Mouse (Mus musculus) MEL (cell line): ENCODE results near the gene Hinfp. TPM values are rescaled to one million over a fixed set of nuclear protein-coding genes. Genes with fewer than 3 reads are reported as not detected.

Experiments
- DNase-seq: peaks from one replicate; pipeline ENCODE4 v3.0.0; 2011; ENCODE audit warnings: low read depth, low spot score
- H3K27ac ChIP-seq: 2 replicates; pipeline ENCODE4 v1.5.1; 2012; ENCODE audit warnings: low read depth, mild to moderate bottlenecking, control low read depth, low read length, moderate library complexity; ENCODE audit not compliant: control insufficient read depth
- H3K27me3 ChIP-seq, 2 experiments: fragments of 150-350 bp in 1 of 2; sonication (generic) in 1 of 2; 2 replicates each; pipeline ENCODE4 v1.6.1; 2012; ENCODE audit warnings: low read length in 2 of 2, mild to moderate bottlenecking in 2 of 2, improper control_type of control experiment in 1 of 2, moderate library complexity in 1 of 2; ENCODE audit not compliant: insufficient read depth in 2 of 2, control insufficient read depth in 1 of 2
- H3K36me3 ChIP-seq, 2 experiments: 2 replicates each; pipeline ENCODE4 v1.6.1; 2012 to 2014; ENCODE audit warnings: low read length in 2 of 2, improper control_type of control experiment in 1 of 2, inconsistent platforms in 1 of 2, mild to moderate bottlenecking in 1 of 2; ENCODE audit not compliant: insufficient read depth in 2 of 2, control insufficient read depth in 1 of 2
- H3K4me1 ChIP-seq, 2 experiments: fragments of 150-350 bp in 1 of 2; sonication (generic) in 1 of 2; 2 replicates each; pipeline ENCODE4 v1.6.1; 2012; ENCODE audit warnings: low read length in 2 of 2, improper control_type of control experiment in 1 of 2, mild to moderate bottlenecking in 1 of 2; ENCODE audit not compliant: insufficient read depth in 2 of 2, control insufficient read depth in 1 of 2
- H3K4me3 ChIP-seq, 2 experiments: fragments of 150-350 bp in 1 of 2; sonication (generic) in 1 of 2; 2 replicates each; pipeline ENCODE4 v1.5.1; 2012; ENCODE audit warnings: low read depth in 2 of 2, low read length in 2 of 2, mild to moderate bottlenecking in 2 of 2, moderate library complexity in 2 of 2, control low read depth in 1 of 2, improper control_type of control experiment in 1 of 2; ENCODE audit not compliant: control insufficient read depth in 1 of 2, insufficient read depth in 1 of 2
- H3K79me2 ChIP-seq: 2 replicates; pipeline ENCODE4 v1.6.1; 2012; ENCODE audit warnings: mild to moderate bottlenecking, low read length, moderate library complexity; ENCODE audit not compliant: control insufficient read depth, poor library complexity, insufficient read depth
- H3K9ac ChIP-seq: 2 replicates; pipeline ENCODE4 v1.6.1; 2012; ENCODE audit warnings: low read depth, mild to moderate bottlenecking, control low read depth, low read length, moderate library complexity; ENCODE audit not compliant: control insufficient read depth, poor library complexity, severe bottlenecking
- H3K9me3 ChIP-seq: fragments of 150-350 bp; sonication (generic); replicated peaks from 2 replicates; pipeline ENCODE4 v1.6.1; 2012; ENCODE audit warnings: mild to moderate bottlenecking, low read length, improper control_type of control experiment, moderate library complexity; ENCODE audit not compliant: insufficient read depth
- BHLHE40 ChIP-seq: IDR thresholded peaks from 2 replicates; pipeline ENCODE4 v1.6.1; 2012; ENCODE audit warnings: low read depth, mild to moderate bottlenecking, inconsistent platforms, low read length, improper control_type of control experiment, borderline replicate concordance
- E2F4 ChIP-seq: IDR thresholded peaks from 2 replicates; pipeline ENCODE4 v1.6.1; 2011; ENCODE audit warnings: low read depth, low read length, improper control_type of control experiment, borderline replicate concordance
- ELF1 ChIP-seq: IDR thresholded peaks from 2 replicates; pipeline ENCODE4 v1.6.1; 2014; ENCODE audit warnings: low read depth, mild to moderate bottlenecking, inconsistent platforms, low read length, improper control_type of control experiment, moderate library complexity
- EP300 ChIP-seq, 2 experiments: IDR thresholded peaks; 2 replicates each; pipeline ENCODE4 v1.6.1; 2011; ENCODE audit warnings: improper control_type of control experiment in 2 of 2, low read length in 2 of 2, low read depth in 1 of 2, mild to moderate bottlenecking in 1 of 2
- ETS1 ChIP-seq: IDR thresholded peaks from 2 replicates; pipeline ENCODE4 v1.6.1; 2012; ENCODE audit warnings: low read depth, mild to moderate bottlenecking, inconsistent platforms, low read length, improper control_type of control experiment, moderate library complexity
- GABPA ChIP-seq: IDR thresholded peaks from 2 replicates; pipeline ENCODE4 v1.6.1; 2012; ENCODE audit warnings: low read depth, mild to moderate bottlenecking, inconsistent platforms, low read length, improper control_type of control experiment, moderate library complexity
- HCFC1 ChIP-seq: IDR thresholded peaks from 2 replicates; pipeline ENCODE4 v1.6.1; 2012; ENCODE audit warnings: low read depth, mild to moderate bottlenecking, inconsistent platforms, low read length, improper control_type of control experiment, moderate library complexity
- JUND ChIP-seq: IDR thresholded peaks from 2 replicates; pipeline ENCODE4 v1.6.1; 2011; ENCODE audit warnings: low read depth, mild to moderate bottlenecking, improper control_type of control experiment, low read length
- MAFK ChIP-seq: IDR thresholded peaks from 2 replicates; pipeline ENCODE4 v1.6.1; 2011; ENCODE audit warnings: low read depth, mild to moderate bottlenecking, low read length, improper control_type of control experiment, borderline replicate concordance
- MEF2A ChIP-seq: IDR thresholded peaks from 2 replicates; pipeline ENCODE4 v1.6.1; 2014; ENCODE audit warnings: low read depth, mild to moderate bottlenecking, inconsistent platforms, low read length, improper control_type of control experiment; ENCODE audit not compliant: poor library complexity, insufficient replicate concordance, severe bottlenecking; ENCODE audit errors: extremely low read depth
- MXI1 ChIP-seq: IDR thresholded peaks from 2 replicates; pipeline ENCODE4 v1.6.1; 2011; ENCODE audit warnings: mild to moderate bottlenecking, low read depth, low read length, improper control_type of control experiment
- POLR2A ChIP-seq, 2 experiments: IDR thresholded peaks; 2 replicates each; pipeline ENCODE4 v1.6.1; 2011 to 2012; ENCODE audit warnings: low read length in 2 of 2, mild to moderate bottlenecking in 2 of 2, control low read depth in 1 of 2, improper control_type of control experiment in 1 of 2, low read depth in 1 of 2, moderate library complexity in 1 of 2; ENCODE audit not compliant: control insufficient read depth in 1 of 2, insufficient read depth in 1 of 2, poor library complexity in 1 of 2
- POLR2AphosphoS2 ChIP-seq: IDR thresholded peaks from 2 replicates; pipeline ENCODE4 v1.6.1; 2011; ENCODE audit warnings: low read length, improper control_type of control experiment
- POLR2AphosphoS5 ChIP-seq: IDR thresholded peaks from 2 replicates; pipeline ENCODE4 v1.6.1; 2012; ENCODE audit warnings: low read depth, borderline replicate concordance, mild to moderate bottlenecking, inconsistent platforms, low read length, moderate library complexity, mixed read lengths
- RCOR1 ChIP-seq: IDR thresholded peaks from 2 replicates; pipeline ENCODE4 v1.6.1; 2012; ENCODE audit warnings: low read depth, mild to moderate bottlenecking, inconsistent platforms, low read length, improper control_type of control experiment
- SIN3A ChIP-seq: IDR thresholded peaks from 2 replicates; pipeline ENCODE4 v1.6.1; 2012; ENCODE audit warnings: low read length, improper control_type of control experiment, inconsistent platforms
- SMC3 ChIP-seq: IDR thresholded peaks from 2 replicates; pipeline ENCODE4 v1.6.1; 2011; ENCODE audit warnings: low read depth, low read length, improper control_type of control experiment
- TBP ChIP-seq: IDR thresholded peaks from 2 replicates; pipeline ENCODE4 v1.8.0; 2011; ENCODE audit warnings: low read depth, low read length, improper control_type of control experiment
- TCF12 ChIP-seq: IDR thresholded peaks from 2 replicates; pipeline ENCODE4 v1.6.1; 2014; ENCODE audit warnings: low read depth, mild to moderate bottlenecking, inconsistent platforms, low read length, improper control_type of control experiment, moderate library complexity
- UBTF ChIP-seq: IDR thresholded peaks from 2 replicates; pipeline ENCODE4 v1.6.1; 2012; ENCODE audit warnings: low read depth, mild to moderate bottlenecking, inconsistent platforms, low read length, improper control_type of control experiment, moderate library complexity, borderline replicate concordance; ENCODE audit not compliant: insufficient read depth
- ZKSCAN1 ChIP-seq: IDR thresholded peaks from 2 replicates; pipeline ENCODE4 v1.6.1; 2012; ENCODE audit warnings: low read depth, mild to moderate bottlenecking, inconsistent platforms, low read length, improper control_type of control experiment, moderate library complexity
- ZMIZ1 ChIP-seq: IDR thresholded peaks from 2 replicates; pipeline ENCODE4 v1.6.1; 2012; ENCODE audit warnings: low read depth, mild to moderate bottlenecking, inconsistent platforms, low read length, improper control_type of control experiment, moderate library complexity
- polyA plus RNA-seq, 2 experiments: library from polyadenylated mRNA; stranded (reverse) in 1 of 2; unstranded in 1 of 2; fragments of >175 nt in 1 of 2; fragments of >200 nt in 1 of 2; gene quantifications; 2 replicates each; pipeline versions ENCODE4 v1.2.1 to v1.2.4; 2012; ENCODE audit warnings: low replicate concordance in 2 of 2, low read depth in 1 of 2; ENCODE audit not compliant: insufficient read length in 2 of 2, insufficient read depth in 1 of 2, missing spikeins in 1 of 2
- total RNA-seq: library from RNA; depleted of rRNA; stranded (reverse); fragments of 300-350 nt; gene quantifications from 2 replicates; pipeline ENCODE4 v1.2.3, GENCODE M21; 2012

Gene Hinfp
- total and polyA plus RNA-seq, 3 experiments: 16.4 to 31.3 TPM; not detected in 1

GRCm38 (mm10) chr9:44311136-44312134, 6.0 kb upstream of the Hinfp start:
- Histone ChIP-seq H3K27ac (no peak overlapping the region), H3K79me2 (no peaks in the 10 kb centered on the region), H3K36me3 (no peaks in the 10 kb centered on the region), H3K9me3 (no peaks in the 10 kb centered on the region), H3K4me3 (no peak overlapping the region), H3K27me3 (no peaks in the 10 kb centered on the region), H3K9ac (no peak overlapping the region), H3K4me1 (peaks cover 0 to 2% of the 10 kb centered on the region in 2 experiments; a peak in 2 of 4 replicates)
- no peak for TF ChIP-seq TBP
- no peak for DNase-seq

- Histone ChIP-seq H3K36me3 (no peaks in the 10 kb centered on the region), H3K4me3 (no peak overlapping the region), H3K9me3 (no peaks in the 10 kb centered on the region), H3K27ac (no peak overlapping the region), H3K4me1 (peaks cover 0 to 5% of the 10 kb centered on the region in 2 experiments; a peak in 2 of 4 replicates), H3K27me3 (no peaks in the 10 kb centered on the region), H3K79me2 (no peaks in the 10 kb centered on the region; the same call in 1 of the 2 replicates), H3K9ac (no peak overlapping the region)
- no peak for DNase-seq
- TF ChIP-seq UBTF: no peak
- no peak for TF ChIP-seq E2F4
- no peak for TF ChIP-seq SMC3
- no peak for TF ChIP-seq ETS1
- TF ChIP-seq MXI1: no peak
- no peak for TF ChIP-seq EP300 (IDR thresholded peaks at IDR 0.05; ENCODE audit: low read depth in 1 of 2, low read length in 2 of 2)
- TF ChIP-seq MEF2A: no peak
- TF ChIP-seq POLR2AphosphoS5: no peak
Observed at GRCm38 (mm10) chr9:44310750-44311135, 5.3 kb upstream of the Hinfp start.

- Histone ChIP-seq H3K27me3 (no peaks in the 10 kb centered on the region), H3K4me3 (no peak overlapping the region), H3K36me3 (no peaks in the 10 kb centered on the region)
- DNase-seq: no peak
- TF ChIP-seq HCFC1 (no peak), TCF12 (no peak), POLR2A (IDR thresholded peaks at IDR 0.05; ENCODE audit: control insufficient read depth in 1 of 2, insufficient read depth in 1 of 2, low read depth in 1 of 2, low read length in 2 of 2, poor library complexity in 1 of 2) (no peak), GABPA (no peak), SMC3 (no peak), JUND (no peak), RCOR1 (no peak), UBTF (no peak), MAFK (no peak), E2F4 (no peak), POLR2AphosphoS2 (no peak), SIN3A (no peak), ZMIZ1 (no peak), BHLHE40 (no peak), MEF2A (no peak), ELF1 (no peak), ZKSCAN1 (no peak)
- TF ChIP-seq, all 39 proteins: peak for 0
- H3K9me3 ChIP-seq: no peaks in the 10 kb centered on the region
- H3K4me1 ChIP-seq: peaks cover 0 to 5% of the 10 kb centered on the region in 2 experiments; a peak in 2 of 4 replicates
- H3K9ac ChIP-seq: no peak overlapping the region
- no peak overlapping the region for H3K27ac ChIP-seq
- peaks cover 6% of the 10 kb centered on the region for H3K79me2 ChIP-seq
Observed at GRCm38 (mm10) chr9:44309756-44310155, 4.3 kb upstream of the Hinfp start.
